Mouse (Mus musculus) intestine, embryonic 16.5 days (tissue): ENCODE data around the gene Gm38119. TPM values are rescaled to one million over a fixed set of nuclear protein-coding genes. Genes with fewer than 3 reads are reported as not detected.
"Not testable (repeated sequence)": the region's sequence is repeated elsewhere in the genome, so short reads cannot be mapped to it uniquely, and the experiment has no call there.

Experiments
- ATAC-seq: fragments of 200-750 bp; cut with Nextera tagmentation; 2 replicates; pipeline ENCODE4 v1.8.0; 2017; ENCODE audit warnings: moderate TSS enrichment, moderate library complexity
- H3K27ac ChIP-seq: fragments of 300-500 bp; sonication (generic); 2 replicates; pipeline ENCODE4 v1.5.1; 2014; ENCODE audit warnings: mild to moderate bottlenecking, low read length
- H3K27me3 ChIP-seq: fragments of 300-500 bp; sonication (generic); replicated peaks from 2 replicates; pipeline ENCODE4 v1.6.1; 2014; ENCODE audit warnings: low read length, control low read depth, mixed read lengths; ENCODE audit not compliant: control insufficient read depth, insufficient read depth
- H3K36me3 ChIP-seq: fragments of 300-500 bp; sonication (generic); 2 replicates; pipeline ENCODE4 v1.6.1; 2014; ENCODE audit warnings: low read length, control low read depth; ENCODE audit not compliant: control insufficient read depth, insufficient read depth
- H3K4me1 ChIP-seq: fragments of 300-500 bp; sonication (generic); 2 replicates; pipeline ENCODE4 v1.6.1; 2014; ENCODE audit warnings: low read length, control low read depth, mixed read lengths; ENCODE audit not compliant: control insufficient read depth, insufficient read depth
- H3K4me2 ChIP-seq: fragments of 300-500 bp; sonication (generic); 2 replicates; pipeline ENCODE4 v1.6.1; 2014; ENCODE audit warnings: low read depth, low read length, control low read depth
- H3K4me3 ChIP-seq: fragments of 300-500 bp; sonication (generic); 2 replicates; pipeline ENCODE4 v1.5.1; 2014; ENCODE audit warnings: mild to moderate bottlenecking, low read length
- H3K9ac ChIP-seq: fragments of 300-500 bp; sonication (generic); 2 replicates; pipeline ENCODE4 v1.6.1; 2014; ENCODE audit warnings: low read depth, low read length
- H3K9me3 ChIP-seq: fragments of 300-500 bp; sonication (generic); 2 replicates; pipeline ENCODE4 v1.6.1; 2016; ENCODE audit warnings: low read length, control low read depth; ENCODE audit not compliant: control insufficient read depth
- WGBS: fragments of 180-500 bp; shearing (Covaris S2); extraction: QIAGEN DNeasy Blood & Tissue Kit; methylation state at CpG from one replicate; pipeline ENCODE4 v1.1.7; 2014; 5-methylcytosine and 5-hydroxymethylcytosine counted together
- polyA plus RNA-seq: library from polyadenylated mRNA; unstranded; fragments of >200 nt; fragmentation: Nextera tagmentation; extraction: Ambion mirVana; gene quantifications from 2 replicates; pipeline ENCODE4 v1.2.1, GENCODE M21; 2015

Gm38119 gene
- polyA plus RNA-seq, 1 experiment from 2014 or later = not detected

- Histone ChIP-seq H3K36me3 (no peaks in the 10 kb centered on the region), H3K4me2 (no peak overlapping the region), H3K4me1 (no peaks in the 10 kb centered on the region), H3K4me3 (no peak overlapping the region), H3K27ac (no peak overlapping the region), H3K9me3 (no peaks in the 10 kb centered on the region), H3K9ac (no peak overlapping the region), H3K27me3 (no peaks in the 10 kb centered on the region)
- 31% methylated on average over 1 of the region's 1 CpGs for WGBS
- ATAC-seq = no peak
Measured at GRCm38 (mm10) chr3:92694613-92695012, 44.3 kb downstream of the Gm38119 start.

- no peaks in the 10 kb centered on the region for H3K4me1 ChIP-seq
- H3K4me2 ChIP-seq = no peak overlapping the region
- H3K36me3 ChIP-seq = no peaks in the 10 kb centered on the region
- H3K27ac ChIP-seq = no peak overlapping the region
- H3K9ac ChIP-seq = no peak overlapping the region
- no peak for ATAC-seq
- H3K27me3 ChIP-seq = no peaks in the 10 kb centered on the region
- no peak overlapping the region for H3K4me3 ChIP-seq
- no peaks in the 10 kb centered on the region for H3K9me3 ChIP-seq
Measured at GRCm38 (mm10) chr3:92691688-92692087, 47.2 kb downstream of the Gm38119 start.

DNA sequence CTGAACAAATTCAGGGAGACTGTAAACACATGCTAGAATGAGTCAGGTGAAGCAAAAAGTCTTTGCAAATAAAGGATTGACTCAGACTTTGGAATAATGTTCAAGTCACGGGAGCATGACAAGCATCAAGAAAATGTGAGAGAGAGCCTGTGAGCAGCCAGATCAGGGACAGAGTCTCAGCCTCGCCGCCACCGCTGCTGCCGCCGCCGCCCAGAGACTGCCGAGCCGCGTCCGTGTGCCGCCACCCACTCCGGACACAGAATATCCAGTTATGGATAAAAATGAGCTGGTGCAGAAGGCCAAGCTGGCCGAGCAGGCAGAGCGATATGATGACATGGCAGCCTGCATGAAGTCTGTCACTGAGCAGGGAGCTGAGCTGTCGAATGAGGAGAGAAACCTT, 49.7 kb downstream of the Gm38119 start:
- not testable (repeated sequence) for H3K4me1 ChIP-seq, H3K9me3 ChIP-seq, H3K27ac ChIP-seq, H3K9ac ChIP-seq, H3K36me3 ChIP-seq, H3K4me2 ChIP-seq, H3K27me3 ChIP-seq, ATAC-seq, H3K4me3 ChIP-seq
- 78% methylated on average over 16 of the region's 16 CpGs for WGBS

Other genes starting within 250 kb of the Gm38119 start
- gene Sprr4, start 238.6 kb downstream of the Gm38119 start, polyA plus RNA-seq = not detected in 2 replicates
- gene 2310046K23Rik, start 204.6 kb downstream of the Gm38119 start, polyA plus RNA-seq = not detected in 2 replicates
- gene Ivl, start 165.4 kb downstream of the Gm38119 start, polyA plus RNA-seq = 0.13 TPM in 1 of 2 replicates, not detected in the other
- 10.9 and 18.8 TPM in 2 replicates for gene Smcp, start 150.1 kb downstream of the Gm38119 start, polyA plus RNA-seq
- gene 2210017I01Rik, start 131.6 kb downstream of the Gm38119 start, polyA plus RNA-seq = not detected in 2 replicates
- gene Lce6a, start 117.4 kb downstream of the Gm38119 start, polyA plus RNA-seq = not detected in 2 replicates
- gene Lce1a1, start 90.8 kb downstream of the Gm38119 start, polyA plus RNA-seq = not detected in 2 replicates
- gene Lce1b, start 82.2 kb downstream of the Gm38119 start, polyA plus RNA-seq = not detected in 2 replicates
- not detected in 2 replicates for gene Lce1a2, start 68.8 kb downstream of the Gm38119 start, polyA plus RNA-seq
- gene Lce1c, start 59.8 kb downstream of the Gm38119 start, polyA plus RNA-seq = not detected in 2 replicates
- gene Lce1d, start 51.9 kb downstream of the Gm38119 start, polyA plus RNA-seq = not detected in 2 replicates
- gene Lce1e, start 30.0 kb downstream of the Gm38119 start, polyA plus RNA-seq = not detected in 2 replicates
- gene Lce1f, start 18.7 kb downstream of the Gm38119 start, polyA plus RNA-seq = not detected in 2 replicates
- not detected in 2 replicates for gene Lce1g, start 13.2 kb upstream of the Gm38119 start, polyA plus RNA-seq
- gene Lce1h, start 26.0 kb upstream of the Gm38119 start, polyA plus RNA-seq = not detected in 2 replicates
- gene Lce1i, start 39.8 kb upstream of the Gm38119 start, polyA plus RNA-seq = not detected in 2 replicates
- gene Lce1j, start 51.4 kb upstream of the Gm38119 start, polyA plus RNA-seq = not detected in 2 replicates
- not detected in 2 replicates for gene Lce1k, start 68.8 kb upstream of the Gm38119 start, polyA plus RNA-seq
- not detected in 2 replicates for gene Kprp, start 88.2 kb upstream of the Gm38119 start, polyA plus RNA-seq
- not detected in 2 replicates for gene Lce1l, start 112.2 kb upstream of the Gm38119 start, polyA plus RNA-seq
- gene 2310050C09Rik, start 131.1 kb upstream of the Gm38119 start, polyA plus RNA-seq = not detected in 2 replicates
- gene Lce3a, start 187.1 kb upstream of the Gm38119 start, polyA plus RNA-seq = not detected in 2 replicates
- not detected in 2 replicates for gene Lce3b, start 193.9 kb upstream of the Gm38119 start, polyA plus RNA-seq
- not detected in 2 replicates for gene Lce3c, start 205.4 kb upstream of the Gm38119 start, polyA plus RNA-seq
- gene Lce3d, start 218.3 kb upstream of the Gm38119 start, polyA plus RNA-seq = not detected in 2 replicates
- not detected in 2 replicates for gene Lce3e, start 228.0 kb upstream of the Gm38119 start, polyA plus RNA-seq